Mouse (Mus musculus): ENCODE data around the gene Zfp706. TPM values are rescaled to one million over a fixed set of nuclear protein-coding genes. Genes with fewer than 3 reads are reported as not detected.
"Not testable (repeated sequence)": the region's sequence is repeated elsewhere in the genome, so short reads cannot be mapped to it uniquely, and the experiment has no call there.

Gene Zfp706
- polyA plus RNA-seq, 1 experiment from 2014 or later: 440 TPM

- peaks cover 21% of the 10 kb centered on the region for H3K4me1 ChIP-seq
- H3K9me3 ChIP-seq (replicated peaks): no peaks in the 10 kb centered on the region
- H3K4me2 ChIP-seq (replicated peaks): peak overlapping the region; percentile 76
- peak overlapping the region; percentile 94 for H3K4me3 ChIP-seq
- peak overlapping the region; percentile 99 for H3K9ac ChIP-seq
- peak overlapping the region; percentile 97 for H3K27ac ChIP-seq
- peaks cover 17% of the 10 kb centered on the region for H3K36me3 ChIP-seq
- WGBS: 1% methylated on average over 44 of the region's 48 CpGs
- no peaks in the 10 kb centered on the region for H3K27me3 ChIP-seq
- ATAC-seq (ENCODE audit: low FRiP score): peak; percentile 55
Observed at GRCm38 (mm10) chr15:37006475-37007164, 953 bp downstream of the Zfp706 start.

DNA sequence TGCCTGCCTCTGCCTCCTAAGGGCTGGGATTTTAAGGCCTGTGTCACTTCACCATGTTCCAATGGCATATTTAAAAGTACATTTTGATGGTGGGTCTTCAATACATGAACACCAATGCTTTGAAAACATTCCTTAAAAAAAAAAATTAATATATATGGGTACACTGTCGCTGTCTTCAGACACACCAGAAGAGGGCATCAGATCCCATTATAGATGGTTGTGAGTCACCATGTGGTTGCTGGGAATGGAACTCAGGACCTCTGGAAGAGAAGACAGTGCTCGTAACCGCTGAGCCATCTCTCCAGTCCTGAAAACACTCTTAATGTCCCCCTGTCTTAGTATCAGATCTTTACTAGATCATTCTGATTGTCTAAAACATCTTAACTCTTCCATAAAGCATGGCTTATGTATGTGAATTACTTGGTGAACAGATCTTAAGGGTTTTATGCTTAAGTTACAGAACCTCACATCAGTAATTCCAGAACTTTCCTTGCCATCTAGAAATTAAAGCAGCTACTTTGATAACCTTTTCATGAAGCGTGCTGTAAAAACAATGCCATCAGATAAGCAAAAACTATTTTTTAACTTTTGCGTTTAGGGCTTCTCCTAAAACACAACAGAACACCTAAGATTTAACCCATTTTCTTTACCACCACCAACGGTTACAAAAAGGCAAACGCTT is 1.6 kb downstream of the Zfp706 start:
- no peak for ATAC-seq (ENCODE audit: low FRiP score)
- peak overlapping the region; percentile 97; the same call in 1 of the 2 replicates for H3K27ac ChIP-seq
- H3K9ac ChIP-seq: peak overlapping the region; percentile 99
- H3K4me1 ChIP-seq: peaks cover 21% of the 10 kb centered on the region
- no peaks in the 10 kb centered on the region for H3K27me3 ChIP-seq
- 42% methylated on average over 7 of the region's 7 CpGs for WGBS
- peak overlapping the region; percentile 94 for H3K4me3 ChIP-seq
- H3K4me2 ChIP-seq (replicated peaks): peak overlapping the region; percentile 76
- H3K9me3 ChIP-seq (replicated peaks): no peaks in the 10 kb centered on the region
- H3K36me3 ChIP-seq: peaks cover 19% of the 10 kb centered on the region

GRCm38 (mm10) chr15:37004858-37005257 is 2.7 kb downstream of the Zfp706 start:
- 73% methylated on average over 5 of the region's 5 CpGs for WGBS
- Histone ChIP-seq H3K9ac (no peak overlapping the region), H3K27ac (no peak overlapping the region), H3K4me2 (replicated peaks) (no peak overlapping the region), H3K27me3 (no peaks in the 10 kb centered on the region), H3K4me1 (peaks cover 21% of the 10 kb centered on the region), H3K36me3 (peaks cover 28% of the 10 kb centered on the region), H3K9me3 (replicated peaks) (no peaks in the 10 kb centered on the region), H3K4me3 (no peak overlapping the region)
- no peak for ATAC-seq (ENCODE audit: low FRiP score)

DNA sequence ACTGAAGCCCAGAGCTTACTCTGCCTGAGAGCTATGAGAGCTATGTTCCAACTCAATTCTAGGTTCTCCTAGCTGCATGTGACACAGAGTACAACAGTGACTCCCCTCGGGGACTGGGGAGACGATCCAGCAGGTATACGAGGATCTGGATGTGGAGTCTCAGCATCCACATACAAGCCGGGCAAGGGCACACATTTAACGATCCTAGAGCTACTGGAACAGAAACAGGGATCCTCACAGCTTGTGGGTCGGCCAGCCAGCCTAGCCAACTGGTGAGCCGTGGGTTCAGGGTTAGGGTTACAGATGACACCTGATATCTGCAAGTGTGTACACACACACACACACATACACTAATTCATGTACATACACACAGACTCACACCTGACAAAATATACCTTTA is 5.3 kb downstream of the Zfp706 start:
- peaks cover 53% of the 10 kb centered on the region for H3K36me3 ChIP-seq
- H3K9me3 ChIP-seq (replicated peaks): 0 out of 2 replicates have a peak, but pooled peaks cover 4% of the 10 kb centered on the region
- H3K4me1 ChIP-seq: peaks cover 16% of the 10 kb centered on the region
- no peak overlapping the region for H3K27ac ChIP-seq
- H3K4me2 ChIP-seq (replicated peaks): no peak overlapping the region
- no peak for ATAC-seq (ENCODE audit: low FRiP score)
- H3K9ac ChIP-seq: no peak overlapping the region
- H3K27me3 ChIP-seq: no peaks in the 10 kb centered on the region
- 93% methylated on average over 7 of the region's 7 CpGs for WGBS
- H3K4me3 ChIP-seq: no peak overlapping the region

DNA sequence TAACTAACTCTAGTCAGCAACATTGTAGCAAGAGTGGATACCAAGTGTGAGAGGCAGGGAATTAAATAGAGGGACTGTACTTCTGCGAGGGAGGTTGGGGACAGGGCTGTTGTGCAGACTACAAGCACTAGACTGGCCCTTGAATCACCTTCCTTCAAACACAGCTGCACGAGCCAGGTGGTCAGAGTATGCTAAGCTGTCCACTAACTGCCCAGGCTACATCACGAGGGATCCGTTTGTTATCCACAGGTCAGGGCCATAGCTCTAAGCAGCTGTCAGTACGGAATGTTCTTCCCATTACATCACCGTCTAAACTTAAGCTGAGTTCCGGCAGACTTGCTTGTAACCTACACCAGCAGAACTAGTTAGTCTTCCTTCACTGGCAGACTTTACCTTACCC is 8.0 kb downstream of the Zfp706 start:
- H3K27me3 ChIP-seq; H3K4me3 ChIP-seq; H3K4me2 ChIP-seq (replicated peaks); H3K9ac ChIP-seq; ATAC-seq (ENCODE audit: low FRiP score); H3K9me3 ChIP-seq (replicated peaks); H3K27ac ChIP-seq; H3K4me1 ChIP-seq: not testable (repeated sequence)
- peaks cover 56% of the 10 kb centered on the region for H3K36me3 ChIP-seq
- 93% methylated on average over 7 of the region's 7 CpGs for WGBS

DNA sequence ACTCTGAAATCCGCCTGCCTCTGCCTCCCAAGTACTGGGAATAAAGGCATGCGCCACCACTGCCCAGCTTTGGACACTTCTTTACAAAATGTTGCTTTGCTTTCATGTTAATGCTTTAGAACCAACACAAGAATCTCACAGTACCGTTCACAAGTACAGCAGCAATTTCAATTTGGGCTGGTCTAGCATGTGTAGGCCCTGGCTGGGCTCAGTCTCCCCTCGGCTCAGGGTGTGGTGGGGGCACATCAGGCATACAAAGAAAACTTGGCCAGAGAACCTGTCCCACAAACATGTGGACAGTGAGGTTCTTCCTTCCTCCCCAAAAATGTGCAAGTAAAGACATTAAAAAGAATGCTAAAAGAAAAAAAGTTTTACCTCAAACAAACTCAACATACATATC is 12.4 kb downstream of the Zfp706 start:
- 0 out of 2 replicates have a peak, but pooled peaks cover 4% of the 10 kb centered on the region for H3K9me3 ChIP-seq (replicated peaks)
- H3K27ac ChIP-seq: no peak overlapping the region
- peaks cover 30% of the 10 kb centered on the region for H3K36me3 ChIP-seq
- H3K4me2 ChIP-seq (replicated peaks): no peak overlapping the region
- H3K4me1 ChIP-seq: peaks cover 9% of the 10 kb centered on the region; the same call in 1 of the 2 replicates
- no peak overlapping the region for H3K9ac ChIP-seq
- 93% methylated on average over 4 of the region's 4 CpGs for WGBS
- no peak overlapping the region for H3K4me3 ChIP-seq
- no peaks in the 10 kb centered on the region for H3K27me3 ChIP-seq
- ATAC-seq (ENCODE audit: low FRiP score): no peak

GRCm38 (mm10) chr15:36994665-36995064 is 12.9 kb downstream of the Zfp706 start:
- WGBS: 75% methylated on average over 1 of the region's 1 CpGs
- 0 out of 2 replicates have a peak, but pooled peaks cover 4% of the 10 kb centered on the region for H3K9me3 ChIP-seq (replicated peaks)
- H3K27ac ChIP-seq: no peak overlapping the region
- no peak overlapping the region for H3K4me3 ChIP-seq
- H3K36me3 ChIP-seq: peaks cover 26% of the 10 kb centered on the region
- no peaks in the 10 kb centered on the region for H3K27me3 ChIP-seq
- no peak overlapping the region for H3K4me2 ChIP-seq (replicated peaks)
- ATAC-seq (ENCODE audit: low FRiP score): no peak
- no peak overlapping the region for H3K9ac ChIP-seq
- H3K4me1 ChIP-seq: peaks cover 9% of the 10 kb centered on the region; the same call in 1 of the 2 replicates

GRCm38 (mm10) chr15:36993435-36994178 is 14.0 kb downstream of the Zfp706 start:
- 58% methylated on average over 8 of the region's 8 CpGs for WGBS
- no peak overlapping the region for H3K27ac ChIP-seq

DNA sequence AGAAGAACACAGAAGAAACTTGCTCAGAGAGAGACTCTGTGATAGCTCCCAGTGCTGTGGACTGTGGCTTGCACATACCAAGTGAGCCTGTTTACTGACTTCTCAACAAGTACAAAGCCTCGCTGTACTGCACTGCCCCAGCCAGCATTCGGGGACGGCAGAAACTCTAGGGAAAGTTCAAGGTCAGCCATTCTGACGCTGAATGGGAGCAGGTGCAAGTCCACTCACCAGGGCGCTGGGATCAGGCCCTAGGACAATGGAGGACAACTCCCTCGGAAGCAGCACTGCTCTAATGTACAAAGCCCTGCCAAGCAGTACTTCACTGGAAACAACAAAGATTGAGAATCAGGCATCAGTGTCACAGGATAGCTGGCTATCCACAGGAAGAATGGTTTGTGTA is 16.2 kb downstream of the Zfp706 start:
- H3K4me2 ChIP-seq (replicated peaks): no peak overlapping the region
- peaks cover 16% of the 10 kb centered on the region for H3K4me1 ChIP-seq
- no peak overlapping the region for H3K4me3 ChIP-seq
- H3K27ac ChIP-seq: no peak overlapping the region
- H3K27me3 ChIP-seq: no peaks in the 10 kb centered on the region
- H3K9ac ChIP-seq: no peak overlapping the region
- no peak for ATAC-seq (ENCODE audit: low FRiP score)
- H3K36me3 ChIP-seq: no peaks in the 10 kb centered on the region
- 41% methylated on average over 6 of the region's 6 CpGs for WGBS
- no peaks in the 10 kb centered on the region for H3K9me3 ChIP-seq (replicated peaks)

More at GRCm38 (mm10) chr15:36993435-36994178, 14.0 kb downstream of the Zfp706 start:
- H3K9ac ChIP-seq: no peak overlapping the region
- no peak overlapping the region for H3K4me2 ChIP-seq (replicated peaks)
- H3K4me3 ChIP-seq: no peak overlapping the region
- H3K4me1 ChIP-seq: peaks cover 9% of the 10 kb centered on the region; the same call in 1 of the 2 replicates
- no peaks in the 10 kb centered on the region for H3K27me3 ChIP-seq
- no peak for ATAC-seq (ENCODE audit: low FRiP score)
- H3K36me3 ChIP-seq: peaks cover 16% of the 10 kb centered on the region
- H3K9me3 ChIP-seq (replicated peaks): 0 out of 2 replicates have a peak, but pooled peaks cover 4% of the 10 kb centered on the region

GRCm38 (mm10) chr15:36989922-36990321 is 17.7 kb downstream of the Zfp706 start:
- H3K27me3 ChIP-seq: no peaks in the 10 kb centered on the region
- no peak overlapping the region for H3K9ac ChIP-seq
- H3K4me3 ChIP-seq: no peak overlapping the region
- H3K4me2 ChIP-seq (replicated peaks): no peak overlapping the region
- peaks cover 16% of the 10 kb centered on the region for H3K4me1 ChIP-seq
- no peaks in the 10 kb centered on the region for H3K36me3 ChIP-seq
- WGBS: 82% methylated on average over 11 of the region's 11 CpGs
- ATAC-seq (ENCODE audit: low FRiP score): no peak
- no peak overlapping the region for H3K27ac ChIP-seq
- H3K9me3 ChIP-seq (replicated peaks): no peaks in the 10 kb centered on the region

DNA sequence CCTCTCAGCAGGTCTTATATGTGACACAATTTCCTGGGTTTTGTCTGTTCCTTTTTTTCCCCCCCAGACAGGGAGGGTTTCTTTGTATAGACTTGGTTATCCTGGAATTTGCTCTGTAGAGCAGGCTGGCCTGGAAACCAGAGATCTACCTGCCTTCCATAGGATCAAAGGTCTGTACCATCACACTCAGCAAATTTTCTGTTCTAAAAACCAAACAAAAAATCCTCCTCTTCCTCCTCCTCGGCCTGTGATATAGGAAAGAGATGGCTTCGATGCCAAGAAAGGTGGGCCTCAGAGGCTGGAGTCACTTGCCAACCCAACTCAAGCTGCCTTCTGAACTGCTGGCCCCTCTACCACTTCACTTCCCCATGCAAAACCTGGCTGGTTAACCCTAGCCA is 18.9 kb downstream of the Zfp706 start:
- no peak for ATAC-seq (ENCODE audit: low FRiP score)
- Histone ChIP-seq H3K4me3 (no peak overlapping the region), H3K27ac (no peak overlapping the region), H3K9ac (no peak overlapping the region), H3K9me3 (replicated peaks) (no peaks in the 10 kb centered on the region), H3K4me2 (replicated peaks) (no peak overlapping the region), H3K4me1 (peaks cover 13% of the 10 kb centered on the region), H3K36me3 (no peaks in the 10 kb centered on the region), H3K27me3 (no peaks in the 10 kb centered on the region)
- WGBS: 92% methylated on average over 2 of the region's 2 CpGs

- 85% methylated on average over 13 of the region's 13 CpGs for WGBS
Observed at GRCm38 (mm10) chr15:36987976-36988717, 19.4 kb downstream of the Zfp706 start.

More at GRCm38 (mm10) chr15:36987976-36988717, 19.4 kb downstream of the Zfp706 start:
- H3K9me3 ChIP-seq (replicated peaks): no peaks in the 10 kb centered on the region
- no peak overlapping the region for H3K9ac ChIP-seq
- ATAC-seq (ENCODE audit: low FRiP score): no peak
- H3K4me3 ChIP-seq: no peak overlapping the region
- no peak overlapping the region for H3K4me2 ChIP-seq (replicated peaks)
- H3K4me1 ChIP-seq: peaks cover 11% of the 10 kb centered on the region
- no peaks in the 10 kb centered on the region for H3K36me3 ChIP-seq
- H3K27ac ChIP-seq: no peak overlapping the region
- H3K27me3 ChIP-seq: no peaks in the 10 kb centered on the region

Data from hindbrain, embryonic 12.5 days (tissue).